Mouse (Mus musculus): Measurements from ENCODE around the gene Gdap2.

DNA sequence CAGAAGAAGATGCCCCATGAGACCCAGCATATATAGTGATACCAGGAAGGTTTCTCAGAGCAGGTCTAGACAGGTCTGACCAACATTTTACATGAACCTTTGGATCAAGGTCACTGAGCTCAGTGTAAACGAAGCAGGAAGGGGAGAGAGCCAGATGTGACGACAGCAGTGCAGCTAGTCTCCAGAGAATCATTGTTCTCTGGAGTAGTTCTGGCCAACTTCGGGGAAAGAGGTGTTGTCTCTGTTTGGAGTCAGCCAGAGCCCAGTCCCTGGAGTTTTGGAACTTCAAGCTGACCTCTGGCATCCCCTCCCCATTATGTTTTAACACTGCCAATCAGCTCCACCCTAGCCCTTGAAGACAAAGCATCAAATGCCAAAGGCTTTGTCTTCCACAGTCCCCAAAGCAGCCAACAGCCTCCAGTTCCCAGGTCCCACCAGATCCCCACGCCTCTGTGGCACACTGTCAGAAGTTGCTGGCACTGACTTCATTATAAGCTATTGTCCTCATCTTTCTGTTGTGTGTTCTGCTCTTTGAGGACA, 84.2 kb downstream of the Gdap2 start:
- TF ChIP-seq CTCF (IDR thresholded peaks at IDR 0.05; ENCODE audit: low read depth, low read length) (no peak), POLR2A (IDR thresholded peaks at IDR 0.05; ENCODE audit: extremely low read depth, insufficient read depth, low read length) (no peak)

All from liver, adult 2 months (tissue).